Mouse (Mus musculus) liver, embryonic 13.5 days (tissue): ENCODE measurements around the gene Hist1h3i. TPM values are rescaled to one million over a fixed set of nuclear protein-coding genes. Genes with fewer than 3 reads are reported as not detected.
"Not testable (repeated sequence)": the region's sequence is repeated elsewhere in the genome, so short reads cannot be mapped to it uniquely, and the experiment has no call there.

Source experiments
- ATAC-seq: fragments of 200-750 bp; cut with Nextera tagmentation; 2 replicates; pipeline ENCODE4 v1.8.0; 2017; ENCODE audit warnings: low read depth, mild to moderate bottlenecking, moderate number of reproducible peaks, moderate library complexity
- DNase-seq: peaks from one replicate; pipeline ENCODE4 v3.0.0; 2022
- H3K27ac ChIP-seq: fragments of 300-500 bp; sonication (generic); 2 replicates; pipeline ENCODE4 v1.5.1; 2015; ENCODE audit warnings: moderate library complexity, mild to moderate bottlenecking, inconsistent platforms
- H3K27me3 ChIP-seq: fragments of 300-500 bp; sonication (generic); 2 replicates; pipeline ENCODE4 v1.6.1; 2015; ENCODE audit warnings: mild to moderate bottlenecking, inconsistent platforms
- H3K36me3 ChIP-seq: fragments of 300-500 bp; sonication (generic); 2 replicates; pipeline ENCODE4 v1.6.1; 2015; ENCODE audit warnings: mild to moderate bottlenecking, inconsistent platforms
- H3K4me1 ChIP-seq: fragments of 300-500 bp; sonication (generic); replicated peaks from 2 replicates; pipeline ENCODE4 v1.6.1; 2015; ENCODE audit warnings: inconsistent platforms
- H3K4me2 ChIP-seq: fragments of 300-500 bp; sonication (generic); 2 replicates; pipeline ENCODE4 v1.6.1; 2015; ENCODE audit warnings: inconsistent platforms, mild to moderate bottlenecking, moderate library complexity
- H3K4me3 ChIP-seq: fragments of 300-500 bp; sonication (generic); replicated peaks from 2 replicates; pipeline ENCODE4 v1.5.1; 2015; ENCODE audit warnings: mild to moderate bottlenecking, inconsistent platforms
- H3K9ac ChIP-seq: fragments of 300-500 bp; sonication (generic); 2 replicates; pipeline ENCODE4 v1.6.1; 2015; ENCODE audit warnings: mild to moderate bottlenecking, inconsistent platforms
- H3K9me3 ChIP-seq: fragments of 300-500 bp; sonication (generic); replicated peaks from 2 replicates; pipeline ENCODE4 v1.6.1; 2016; ENCODE audit warnings: inconsistent platforms
- WGBS: fragments of 180-500 bp; shearing (Covaris S2); methylation state at CpG from one replicate; pipeline ENCODE4 v1.1.7; 2015; ENCODE audit not compliant: insufficient replicate concordance; 5-methylcytosine and 5-hydroxymethylcytosine counted together
- polyA plus RNA-seq: library from polyadenylated mRNA; unstranded; fragments of >200 nt; fragmentation: Nextera tagmentation; extraction: Ambion mirVana; gene quantifications from 2 replicates; pipeline ENCODE4 v1.2.1, GENCODE M21; 2015

Gene Hist1h3i
- polyA plus RNA-seq, result 164 and 194 TPM in 2 replicates

- H3K4me1 ChIP-seq, result peaks cover 47% of the 10 kb centered on the region
- H3K4me2 ChIP-seq, result peak within 1 kb of the TSS; percentile 74
- peak within 1 kb of the TSS; percentile 84 for H3K9ac ChIP-seq
- DNase-seq (peak; percentile 76), ATAC-seq (peak; percentile 39)
- under 1% methylated on average over 13 of the region's 20 CpGs for WGBS
- H3K36me3 ChIP-seq, result no peaks in the 10 kb centered on the region
- no peaks in the 10 kb centered on the region for H3K27me3 ChIP-seq
- H3K4me3 ChIP-seq, result peak within 1 kb of the TSS; percentile 60
- H3K27ac ChIP-seq, result peak within 1 kb of the TSS; percentile 100
- no peaks in the 10 kb centered on the region for H3K9me3 ChIP-seq
Observed at GRCm38 (mm10) chr13:21783255-21783617, at the start of gene Hist1h3i. Gene Hist1h3i (minus strand): TSS chr13:21783370.

DNA sequence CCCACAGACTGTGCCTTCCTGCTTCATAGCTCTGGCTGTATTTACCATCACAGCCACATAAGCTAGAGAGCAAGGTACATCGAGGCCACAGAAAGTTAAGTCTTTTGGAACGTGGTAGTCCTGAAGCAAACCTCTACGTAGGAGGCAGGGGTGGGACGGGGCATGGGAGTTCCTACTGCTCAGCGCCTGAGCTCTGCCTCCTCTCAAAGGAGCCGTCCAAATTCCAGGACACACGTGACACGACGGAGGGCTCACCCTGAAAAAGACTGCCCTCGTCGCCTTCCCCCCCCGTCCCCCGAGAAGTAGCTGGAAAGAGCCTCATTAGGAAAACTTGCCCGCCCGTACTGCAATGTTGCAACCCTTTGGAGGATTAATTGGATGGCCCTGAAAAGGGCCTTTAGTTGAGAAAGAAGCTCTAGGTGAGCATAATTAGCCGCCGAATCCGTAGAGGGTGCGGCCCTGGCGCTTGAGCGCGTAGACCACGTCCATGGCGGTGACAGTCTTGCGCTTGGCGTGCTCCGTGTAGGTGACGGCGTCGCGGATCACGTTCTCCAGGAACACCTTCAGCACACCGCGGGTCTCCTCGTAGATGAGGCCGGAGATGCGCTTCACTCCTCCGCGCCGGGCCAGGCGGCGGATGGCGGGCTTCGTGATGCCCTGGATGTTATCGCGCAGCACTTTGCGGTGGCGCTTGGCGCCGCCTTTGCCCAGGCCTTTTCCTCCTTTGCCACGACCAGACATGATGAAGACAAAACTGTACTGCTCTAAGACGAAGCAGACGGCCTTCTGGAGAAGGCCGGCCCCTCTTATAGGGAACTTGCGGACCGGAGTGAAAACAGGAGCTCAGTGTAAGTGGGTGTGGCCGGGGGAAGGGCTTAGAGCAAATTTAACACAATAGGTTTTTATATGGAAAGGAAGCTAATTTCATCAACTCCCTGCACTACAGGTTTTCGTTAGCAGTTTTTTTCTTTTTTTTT lies 48.5 kb upstream of the Hist1h3i start, which contains the start of gene Hist1h4n:
TSS of gene Hist1h4n (minus strand) at position 779 of the 977 bp plus-strand sequence.
- WGBS, result under 1% methylated on average over 28 of the region's 58 CpGs
- H3K27me3 ChIP-seq, H3K36me3 ChIP-seq, H3K9me3 ChIP-seq: not testable (repeated sequence)
- peak within 1 kb of the TSS; percentile 37 for H3K4me3 ChIP-seq
- DNase-seq, result peak; percentile 84
- peak within 1 kb of the TSS; percentile 50 for H3K4me2 ChIP-seq
- H3K9ac ChIP-seq, result peak within 1 kb of the TSS; percentile 62
- H3K4me1 ChIP-seq, result peaks cover 23% of the 10 kb centered on the region
- peak; percentile 67 for ATAC-seq
- H3K27ac ChIP-seq, result peak within 1 kb of the TSS; percentile 87

DNA sequence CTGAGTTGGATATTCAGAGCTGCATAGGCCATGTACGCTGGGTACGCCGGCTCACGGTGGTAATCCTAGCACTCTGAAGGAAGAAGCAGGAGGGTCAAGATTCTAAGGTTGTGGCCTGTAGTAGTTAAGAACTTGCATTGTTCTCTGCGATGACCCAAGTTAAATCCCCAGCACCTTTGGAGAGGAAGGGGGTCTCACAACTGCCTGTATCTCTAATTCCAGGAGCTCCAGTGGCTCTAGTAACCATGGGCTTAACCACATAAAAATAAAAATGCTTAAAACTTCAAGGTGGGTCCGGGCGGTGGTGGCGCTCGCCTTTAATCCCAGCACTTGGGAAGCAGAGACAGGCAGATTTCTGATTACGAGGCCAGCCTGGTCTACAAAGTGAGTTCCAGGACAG lies 47.2 kb upstream of the Hist1h3i start:
- peaks cover 4% of the 10 kb centered on the region; the same call in 1 of the 2 replicates for H3K36me3 ChIP-seq
- H3K9me3 ChIP-seq, result no peaks in the 10 kb centered on the region
- peak overlapping the region; percentile 87 for H3K27ac ChIP-seq
- no peak for DNase-seq
- H3K4me1 ChIP-seq, result peaks cover 31% of the 10 kb centered on the region
- no peaks in the 10 kb centered on the region for H3K27me3 ChIP-seq
- peak overlapping the region; percentile 58 for H3K4me2 ChIP-seq
- 74% methylated on average over 10 of the region's 10 CpGs for WGBS
- no peak for ATAC-seq
- H3K4me3 ChIP-seq, result peak overlapping the region; percentile 47
- peak overlapping the region; percentile 69 for H3K9ac ChIP-seq

DNA sequence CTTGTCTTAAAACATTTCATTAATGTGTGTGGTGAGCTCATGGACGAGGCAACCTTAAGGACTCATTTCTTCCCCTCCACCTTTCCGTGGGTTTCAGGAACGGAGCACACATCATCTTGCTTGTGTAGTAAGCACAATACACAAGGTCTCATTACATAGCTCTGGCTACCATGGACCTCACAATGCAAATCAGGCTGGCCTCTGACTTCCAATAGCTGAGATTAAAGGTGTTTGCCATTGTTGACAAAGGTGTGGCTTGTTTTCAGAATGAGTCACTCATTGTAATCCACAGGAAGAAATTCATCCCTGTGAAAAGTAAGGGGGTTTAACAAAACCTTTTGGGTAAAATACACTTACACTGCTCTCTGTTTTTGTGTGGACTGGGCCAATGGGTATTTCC lies 45.3 kb upstream of the Hist1h3i start:
- Histone ChIP-seq H3K4me2 (no peak overlapping the region), H3K4me1 (peaks cover 31% of the 10 kb centered on the region), H3K36me3 (peaks cover 4% of the 10 kb centered on the region; the same call in 1 of the 2 replicates), H3K9me3 (no peaks in the 10 kb centered on the region), H3K27ac (0 out of 2 replicates have a peak overlapping the region, but pooled peaks have one; percentile 87), H3K27me3 (no peaks in the 10 kb centered on the region), H3K9ac (no peak overlapping the region), H3K4me3 (no peak overlapping the region)
- DNase-seq, result no peak
- WGBS, result 79% methylated on average over 3 of the region's 3 CpGs
- ATAC-seq, result no peak

GRCm38 (mm10) chr13:21820082-21820890 lies 37.1 kb upstream of the Hist1h3i start:
- not testable (repeated sequence) for H3K27ac ChIP-seq, H3K4me3 ChIP-seq, H3K27me3 ChIP-seq, H3K36me3 ChIP-seq, DNase-seq, H3K9me3 ChIP-seq, H3K4me1 ChIP-seq, H3K9ac ChIP-seq, H3K4me2 ChIP-seq
- ATAC-seq, result peak; percentile 61; the same call in 1 of the 2 replicates
- WGBS, result 69% methylated on average over 7 of the region's 16 CpGs

GRCm38 (mm10) chr13:21812092-21812491 lies 28.9 kb upstream of the Hist1h3i start:
- peak overlapping the region; percentile 86 for H3K27ac ChIP-seq
- peak overlapping the region; percentile 48 for H3K4me2 ChIP-seq
- not testable (repeated sequence) for H3K27me3 ChIP-seq, H3K36me3 ChIP-seq, H3K4me1 ChIP-seq, H3K9me3 ChIP-seq
- ATAC-seq, result peak; percentile 62
- under 1% methylated on average over 14 of the region's 14 CpGs for WGBS
- H3K9ac ChIP-seq, result peak overlapping the region; percentile 57
- peak; percentile 53 for DNase-seq
- peak overlapping the region; percentile 37 for H3K4me3 ChIP-seq

DNA sequence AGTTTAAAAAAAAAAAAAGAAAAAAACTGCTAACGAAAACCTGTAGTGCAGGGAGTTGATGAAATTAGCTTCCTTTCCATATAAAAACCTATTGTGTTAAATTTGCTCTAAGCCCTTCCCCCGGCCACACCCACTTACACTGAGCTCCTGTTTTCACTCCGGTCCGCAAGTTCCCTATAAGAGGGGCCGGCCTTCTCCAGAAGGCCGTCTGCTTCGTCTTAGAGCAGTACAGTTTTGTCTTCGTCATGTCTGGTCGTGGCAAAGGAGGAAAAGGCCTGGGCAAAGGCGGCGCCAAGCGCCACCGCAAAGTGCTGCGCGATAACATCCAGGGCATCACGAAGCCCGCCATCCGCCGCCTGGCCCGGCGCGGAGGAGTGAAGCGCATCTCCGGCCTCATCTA lies 28.4 kb upstream of the Hist1h3i start, which contains the start of gene Hist1h4m:
TSS of gene Hist1h4m (plus strand) at position 208 of the 400 bp plus-strand sequence.
- DNase-seq, H3K36me3 ChIP-seq, H3K27me3 ChIP-seq, H3K9me3 ChIP-seq, H3K4me1 ChIP-seq: not testable (repeated sequence)
- H3K9ac ChIP-seq, result peak within 1 kb of the TSS; percentile 57
- peak within 1 kb of the TSS; percentile 48 for H3K4me2 ChIP-seq
- peak within 1 kb of the TSS; percentile 37 for H3K4me3 ChIP-seq
- peak within 1 kb of the TSS; percentile 86 for H3K27ac ChIP-seq
- WGBS, result no CpG with 5 or more reads among the region's 24 CpGs
- peak; percentile 19 for ATAC-seq

DNA sequence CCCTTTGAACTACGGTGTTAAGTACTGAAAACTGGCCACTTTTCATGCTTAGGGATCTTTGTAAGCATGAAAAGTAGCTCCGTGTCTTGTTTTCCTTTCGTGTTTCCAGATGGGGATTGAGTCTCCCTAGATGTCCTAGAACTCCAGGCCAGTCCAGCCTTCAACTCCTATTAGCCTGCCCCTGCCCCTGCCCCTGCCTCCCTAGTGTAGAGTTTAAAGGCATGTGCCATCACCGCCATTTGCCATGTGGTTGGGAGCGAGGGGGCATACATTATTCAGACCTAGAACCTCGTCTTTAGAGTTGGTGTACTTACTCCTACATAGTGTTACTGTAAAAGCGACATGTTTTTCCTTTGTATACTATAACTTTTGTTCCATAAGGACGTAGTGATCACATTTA lies 27.9 kb upstream of the Hist1h3i start:
- H3K4me2 ChIP-seq, DNase-seq, H3K27me3 ChIP-seq, H3K4me3 ChIP-seq, H3K9ac ChIP-seq, H3K9me3 ChIP-seq, H3K27ac ChIP-seq, H3K4me1 ChIP-seq, H3K36me3 ChIP-seq: not testable (repeated sequence)
- ATAC-seq, result peak; percentile 5; the same call in 1 of the 2 replicates
- WGBS, result no CpG with 5 or more reads among the region's 8 CpGs

GRCm38 (mm10) chr13:21810073-21810472 lies 26.9 kb upstream of the Hist1h3i start, which contains the start of the genes Hist1h2bq and Hist1h2ao:
Gene Hist1h2bq (minus strand): TSS chr13:21810197.
Gene Hist1h2ao (plus strand): TSS chr13:21810465.
- H3K4me2 ChIP-seq, H3K27ac ChIP-seq, H3K9me3 ChIP-seq, H3K9ac ChIP-seq, H3K4me3 ChIP-seq, H3K36me3 ChIP-seq, H3K4me1 ChIP-seq, H3K27me3 ChIP-seq, DNase-seq: not testable (repeated sequence)
- no CpG with 5 or more reads among the region's 23 CpGs for WGBS
- ATAC-seq, result peak; percentile 87

DNA sequence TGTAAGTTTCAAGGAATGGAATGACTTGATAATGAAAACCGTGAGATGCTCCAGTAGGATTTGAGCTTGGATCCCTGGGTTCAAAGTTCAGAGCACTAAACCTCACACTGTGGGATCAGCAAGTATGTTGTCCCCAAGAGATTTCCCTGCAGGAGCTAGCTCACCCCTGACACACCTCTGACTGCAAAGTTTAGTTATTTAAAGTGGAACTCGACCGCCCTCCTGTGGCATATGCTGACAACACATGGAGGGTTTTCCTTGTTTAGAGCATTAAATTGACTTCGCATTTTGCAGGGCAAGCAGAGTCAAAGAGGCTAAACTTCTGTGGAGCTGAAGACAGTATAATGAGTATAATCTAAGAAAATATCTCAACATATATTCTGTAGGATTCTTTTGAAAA lies 19.9 kb upstream of the Hist1h3i start:
- H3K27me3 ChIP-seq, H3K27ac ChIP-seq, H3K36me3 ChIP-seq, H3K9ac ChIP-seq, H3K4me1 ChIP-seq, H3K9me3 ChIP-seq, DNase-seq, H3K4me2 ChIP-seq, H3K4me3 ChIP-seq: not testable (repeated sequence)
- peak; percentile 68 for ATAC-seq
- no CpG with 5 or more reads among the region's 4 CpGs for WGBS

DNA sequence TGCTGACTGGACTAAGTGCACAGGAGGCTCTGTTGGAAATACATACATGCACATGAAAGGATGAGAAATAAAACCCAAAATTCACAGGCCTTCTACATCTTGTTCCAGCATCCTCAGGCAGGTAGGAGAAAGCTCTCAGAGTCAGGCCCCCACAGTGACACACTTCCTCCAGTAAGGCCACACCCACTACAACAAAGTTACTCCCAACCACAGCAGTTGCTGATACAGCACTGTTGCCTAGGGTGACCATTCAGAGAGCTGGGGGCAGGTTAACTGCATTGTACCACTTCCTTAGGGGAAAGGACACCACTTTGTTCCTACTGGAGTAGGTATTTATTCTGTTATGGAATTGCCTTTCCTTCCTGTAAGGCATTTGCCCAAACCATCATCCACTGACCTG lies 14.0 kb upstream of the Hist1h3i start:
- not testable (repeated sequence) for H3K27me3 ChIP-seq, H3K36me3 ChIP-seq, H3K4me2 ChIP-seq, H3K4me1 ChIP-seq, DNase-seq, H3K9me3 ChIP-seq, H3K27ac ChIP-seq, H3K9ac ChIP-seq, H3K4me3 ChIP-seq
- peak; percentile 74 for ATAC-seq
